Mouse (Mus musculus) fat pad, adult 2 months (tissue): ENCODE data around the gene Steap3.

ENCODE experiments used
- DNase-seq: peaks from one replicate; pipeline ENCODE4 v3.0.0-alpha.2; 2011; ENCODE audit warnings: low read depth, low spot score; ENCODE audit errors: extremely low read depth

Steap3 gene

DNA sequence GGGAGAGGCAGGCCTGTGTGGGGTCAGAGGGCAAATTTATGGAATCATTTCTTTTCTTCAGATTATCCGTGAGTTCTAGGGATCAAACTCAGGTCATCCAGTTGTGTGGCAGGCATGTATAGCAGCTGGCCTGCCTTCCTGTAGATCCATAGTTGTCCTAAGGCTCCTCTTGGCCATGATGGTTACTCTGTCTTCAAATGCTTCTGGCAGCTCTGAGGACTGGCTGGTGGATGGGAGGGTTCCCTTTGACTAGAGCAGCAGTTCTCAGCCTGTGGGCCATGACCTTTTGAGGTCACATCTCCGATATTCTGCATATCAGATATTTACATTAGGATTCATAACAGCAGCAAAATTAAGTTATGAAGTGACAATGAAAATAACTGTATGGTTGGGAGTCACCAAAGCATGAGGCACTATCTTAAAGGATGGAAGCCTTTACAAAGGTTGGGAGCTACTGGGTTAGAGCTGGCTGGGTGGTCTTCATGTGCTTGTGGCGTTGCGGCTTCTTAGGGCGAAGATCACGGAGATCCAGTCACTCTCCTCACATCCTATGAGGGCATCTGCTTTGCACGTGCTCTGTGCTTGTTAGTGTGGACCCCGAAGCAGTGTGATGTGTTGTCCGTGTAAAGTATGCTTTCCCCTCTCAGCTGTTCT is 113.9 kb downstream of the Steap3 start:
- DNase-seq, result no peak

DNA sequence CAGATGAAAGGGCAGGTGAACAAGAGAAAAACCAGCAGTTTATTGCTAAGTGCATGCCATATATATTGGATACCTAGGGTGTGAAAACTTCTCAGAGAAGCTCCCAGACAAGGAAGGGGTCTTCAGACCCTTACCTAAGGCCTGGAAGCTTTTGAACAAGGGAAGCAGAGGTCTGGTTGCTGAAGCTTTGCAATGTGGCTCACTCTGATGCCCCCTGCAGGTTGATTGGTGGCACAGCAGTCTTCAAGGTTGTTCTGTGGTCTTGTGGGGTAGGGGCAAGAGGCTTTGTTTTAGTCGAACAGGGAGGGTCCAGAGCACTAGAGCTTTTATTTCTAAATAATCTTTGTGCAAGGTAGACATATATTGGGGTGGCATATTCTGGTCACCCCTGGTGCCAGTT is 117.2 kb downstream of the Steap3 start:
- DNase-seq, result no peak

DNA sequence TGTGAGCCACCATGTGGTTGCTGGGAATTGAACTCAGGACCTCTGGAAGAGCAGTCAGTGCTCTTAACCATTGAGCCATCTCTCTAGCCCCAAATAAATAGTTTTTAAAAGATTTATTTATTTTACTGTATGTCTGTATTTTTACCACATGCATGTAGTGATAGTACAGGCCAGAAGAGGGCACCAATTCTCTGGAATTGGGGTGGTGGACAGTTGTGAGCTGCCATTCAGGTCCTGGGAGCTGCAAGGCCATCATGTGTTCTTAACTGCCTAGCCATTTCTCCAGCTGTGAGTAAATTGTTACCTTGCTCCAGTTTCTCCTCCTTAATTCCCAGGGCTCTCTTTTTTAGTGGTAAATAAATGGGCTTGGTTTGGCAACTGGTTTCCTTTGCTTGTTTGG is 118.3 kb downstream of the Steap3 start:
- no peak for DNase-seq

DNA sequence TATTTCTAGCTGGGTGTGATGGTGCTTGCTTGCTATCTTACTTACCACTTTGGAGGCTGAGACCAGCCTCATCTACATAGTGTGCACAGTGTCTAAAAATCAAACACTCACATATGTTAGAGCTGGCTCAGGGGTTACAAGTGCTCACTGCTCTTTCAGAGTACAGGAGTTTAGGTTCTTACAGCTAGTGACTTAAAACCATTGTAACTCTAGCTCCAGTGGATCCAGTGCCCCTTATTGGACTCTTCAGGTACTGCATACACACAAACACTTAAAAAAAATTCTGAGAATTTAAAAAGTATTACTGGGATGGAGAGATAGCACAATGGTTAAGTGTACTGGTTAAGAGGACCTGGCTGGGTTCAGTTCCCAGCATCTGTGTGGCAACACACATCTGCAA is 125.5 kb downstream of the Steap3 start:
- DNase-seq, result no peak

DNA sequence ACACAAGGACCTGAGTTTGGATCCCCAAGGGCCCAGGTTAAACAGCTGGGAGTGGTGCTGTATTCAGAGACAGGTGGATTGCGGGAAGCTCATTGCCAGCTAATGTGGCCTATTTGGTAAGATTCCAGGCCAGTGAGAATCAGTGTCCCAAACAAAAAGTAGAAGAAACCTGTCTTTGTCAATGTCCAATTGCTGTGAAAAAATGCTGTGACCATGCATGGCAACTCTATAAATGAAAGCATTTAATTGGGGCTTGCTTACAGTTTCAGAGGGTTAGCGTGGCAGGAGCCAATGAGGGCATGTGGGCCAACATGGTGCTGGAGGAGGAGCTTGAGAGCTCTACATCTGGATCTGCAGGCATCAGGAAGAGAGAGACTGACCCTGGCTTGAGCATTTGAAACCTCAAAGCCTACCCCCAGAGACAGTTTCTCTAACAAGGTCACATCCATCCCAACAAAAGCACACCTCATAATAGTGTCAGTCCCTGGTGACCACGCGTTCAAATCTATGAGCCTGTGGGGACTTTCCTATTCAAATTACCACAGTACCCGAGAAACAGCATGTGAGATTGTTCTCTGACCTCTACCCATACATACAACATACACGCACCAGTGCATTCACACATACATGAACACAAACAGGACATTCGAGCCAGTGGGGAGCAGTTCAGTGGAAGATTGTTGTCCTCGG is 126.8 kb downstream of the Steap3 start:
- no peak for DNase-seq

DNA sequence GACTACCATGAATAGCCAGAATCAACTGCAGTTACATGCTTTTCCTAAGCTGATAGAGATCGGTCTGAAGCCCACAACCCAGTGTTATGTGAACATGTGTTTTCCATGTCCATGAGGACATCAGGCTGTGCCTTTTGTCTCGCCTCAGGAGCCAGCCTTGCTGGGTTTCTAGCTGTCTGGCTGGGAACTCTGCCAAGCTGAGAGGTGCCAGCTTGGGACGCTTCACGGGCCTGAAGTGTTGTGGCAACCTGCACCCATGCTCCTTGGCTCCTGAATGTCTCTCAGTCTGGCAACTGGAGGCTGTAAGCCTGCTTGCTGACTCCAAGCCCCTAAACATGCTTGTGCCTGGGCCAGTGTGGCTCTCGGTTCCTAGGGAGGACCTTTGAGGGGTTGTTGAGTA is 130.0 kb downstream of the Steap3 start:
- DNase-seq, result no peak
